Comparison of ENCODE assay signal across 22 mouse cellular contexts in genomic region chr6:22000881-22001280, GRCm38 (mm10). TPM values are rescaled to one million over a fixed set of nuclear protein-coding genes. Genes with fewer than 3 reads are reported as not detected.
A peak's percentile ranks its signal among the peaks of the same experiment; 100 is the strongest.
DNase-seq lines count a peak whose midpoint lies in the region; ATAC-seq and TF ChIP-seq lines count a peak whose summit lies in the region.
"Had no signal": no experiment of that assay in that cellular context is flagged by ENCODE, and none has a peak within 500 bp of the region (broad histone marks: within the 10 kb centered on the region; RNA-seq: fewer than 3 reads in every experiment).

No protein-coding gene starts in this region.

- no peak for ATAC-seq in kidney, embryonic 15.5 days (replicated peaks; ENCODE audit: low FRiP score)
- ATAC-seq in lung, postnatal 0 days = peak; percentile 55
- no peak for ATAC-seq in neural tube, embryonic 15.5 days (ENCODE audit: low FRiP score)
- ATAC-seq: activated CD4-positive, CD25-positive, alpha-beta regulatory T cell, adult 4 months; forebrain, embryonic 13.5 days; inflammation-experienced regulatory T-cells, adult 6 months; midbrain, embryonic 15.5 days had no signal

- peak overlapping the region; percentile 90 for H3K27ac ChIP-seq in kidney, embryonic 15.5 days
- H3K27ac ChIP-seq in lung, postnatal 0 days (ENCODE audit: low read length) = no peak overlapping the region
- H3K27ac ChIP-seq in limb, embryonic 10.5 days = peak overlapping the region; percentile 28; the same call in 1 of the 2 replicates
- no peak overlapping the region for H3K27ac ChIP-seq in neural tube, embryonic 15.5 days (replicated peaks)
- H3K27ac ChIP-seq: embryonic facial prominence, embryonic 13.5 days; forebrain, embryonic 13.5 days; heart, embryonic 13.5 days; hindbrain, embryonic 14.5 days; midbrain, embryonic 15.5 days; stomach, embryonic 15.5 days had no signal

- TF ChIP-seq EP300 in lung, postnatal 0 days (IDR thresholded peaks at IDR 0.05) = peak; percentile 77

- H3K27me3 ChIP-seq in kidney, embryonic 15.5 days = no peaks in the 10 kb centered on the region
- no peaks in the 10 kb centered on the region for H3K27me3 ChIP-seq in lung, postnatal 0 days (replicated peaks; ENCODE audit: insufficient read depth, low read length)
- no peaks in the 10 kb centered on the region for H3K27me3 ChIP-seq in limb, embryonic 10.5 days (ENCODE audit: low read depth, poor library complexity, severe bottlenecking)
- H3K27me3 ChIP-seq in neural tube, embryonic 15.5 days (replicated peaks) = no peaks in the 10 kb centered on the region
- H3K27me3 ChIP-seq: embryonic facial prominence, embryonic 13.5 days; heart, embryonic 13.5 days; stomach, embryonic 15.5 days had no signal

- H3K4me2 ChIP-seq in kidney, embryonic 15.5 days = 0 out of 2 replicates have a peak overlapping the region, but pooled peaks have one; percentile 3
- no peak overlapping the region for H3K4me2 ChIP-seq in lung, postnatal 0 days (replicated peaks; ENCODE audit: low read depth, low read length)
- no peak overlapping the region for H3K4me2 ChIP-seq in neural tube, embryonic 15.5 days
- H3K4me2 ChIP-seq: embryonic facial prominence, embryonic 13.5 days; forebrain, embryonic 13.5 days; heart, embryonic 13.5 days; hindbrain, embryonic 14.5 days; midbrain, embryonic 15.5 days; stomach, embryonic 15.5 days had no signal

- TF ChIP-seq CTCF in lung, postnatal 0 days (IDR thresholded peaks at IDR 0.05) = no peak
- TF ChIP-seq CTCF in lung, adult 2 months (IDR thresholded peaks at IDR 0.05; ENCODE audit: insufficient read depth, low read length) = no peak

- H3K36me3 ChIP-seq in kidney, embryonic 15.5 days = no peaks in the 10 kb centered on the region
- H3K36me3 ChIP-seq in lung, postnatal 0 days (ENCODE audit: insufficient read depth, low read length) = no peaks in the 10 kb centered on the region
- peaks cover 43% of the 10 kb centered on the region for H3K36me3 ChIP-seq in limb, embryonic 10.5 days
- H3K36me3 ChIP-seq in neural tube, embryonic 15.5 days = no peaks in the 10 kb centered on the region
- H3K36me3 ChIP-seq: embryonic facial prominence, embryonic 13.5 days; heart, embryonic 13.5 days; midbrain, embryonic 15.5 days; stomach, embryonic 15.5 days had no signal

- peaks cover 69% of the 10 kb centered on the region for H3K4me1 ChIP-seq in kidney, embryonic 15.5 days
- peaks cover 20% of the 10 kb centered on the region; the same call in 1 of the 2 replicates for H3K4me1 ChIP-seq in lung, postnatal 0 days (ENCODE audit: insufficient read depth, low read depth, low read length)
- peaks cover 7% of the 10 kb centered on the region for H3K4me1 ChIP-seq in lung, adult 2 months (ENCODE audit: control insufficient read depth, insufficient read depth, low read length)
- H3K4me1 ChIP-seq in limb, embryonic 10.5 days = peaks cover 78% of the 10 kb centered on the region
- H3K4me1 ChIP-seq in neural tube, embryonic 15.5 days = 0 out of 2 replicates have a peak, but pooled peaks cover 2% of the 10 kb centered on the region
- H3K4me1 ChIP-seq: forebrain, embryonic 13.5 days; midbrain, embryonic 15.5 days had no signal

- no peak overlapping the region for H3K9ac ChIP-seq in kidney, embryonic 15.5 days
- H3K9ac ChIP-seq in lung, postnatal 0 days (replicated peaks; ENCODE audit: low read depth) = no peak overlapping the region
- no peak overlapping the region for H3K9ac ChIP-seq in neural tube, embryonic 15.5 days (replicated peaks)
- H3K9ac ChIP-seq: embryonic facial prominence, embryonic 13.5 days; forebrain, embryonic 13.5 days; heart, embryonic 13.5 days; hindbrain, embryonic 14.5 days; midbrain, embryonic 15.5 days; stomach, embryonic 15.5 days had no signal

- H3K4me3 ChIP-seq in kidney, embryonic 15.5 days (replicated peaks) = no peak overlapping the region
- no peak overlapping the region for H3K4me3 ChIP-seq in lung, postnatal 0 days (ENCODE audit: low read depth, low read length)
- H3K4me3 ChIP-seq in lung, adult 2 months (replicated peaks; ENCODE audit: extremely low read depth, low read depth, low read length) = no peak overlapping the region
- no peak overlapping the region for H3K4me3 ChIP-seq in limb, embryonic 10.5 days
- no peak overlapping the region for H3K4me3 ChIP-seq in neural tube, embryonic 15.5 days (replicated peaks)
- H3K4me3 ChIP-seq: embryonic facial prominence, embryonic 13.5 days; erythroblast, embryonic 14.5 days; forebrain, embryonic 13.5 days; heart, embryonic 13.5 days; midbrain, embryonic 15.5 days; stomach, embryonic 15.5 days had no signal

- no peaks in the 10 kb centered on the region for H3K9me3 ChIP-seq in kidney, embryonic 15.5 days (replicated peaks)
- no peaks in the 10 kb centered on the region for H3K9me3 ChIP-seq in lung, postnatal 0 days (ENCODE audit: low read length)
- H3K9me3 ChIP-seq in limb, embryonic 10.5 days (replicated peaks) = no peaks in the 10 kb centered on the region
- H3K9me3 ChIP-seq in neural tube, embryonic 15.5 days (replicated peaks) = no peaks in the 10 kb centered on the region
- H3K9me3 ChIP-seq: embryonic facial prominence, embryonic 13.5 days; forebrain, embryonic 13.5 days; heart, embryonic 13.5 days; midbrain, embryonic 15.5 days; stomach, embryonic 15.5 days had no signal

- no peak for TF ChIP-seq POLR2A in lung, adult 2 months (IDR thresholded peaks at IDR 0.05; ENCODE audit: borderline replicate concordance, extremely low read depth, low read depth, low read length)

- WGBS in kidney, embryonic 15.5 days = 64% methylated on average over 3 of the region's 3 CpGs
- WGBS in lung, postnatal 0 days = 48% methylated on average over 3 of the region's 3 CpGs
- WGBS in lung, adult 2 months = 51% methylated on average over 3 of the region's 3 CpGs
- 94% methylated on average over 3 of the region's 3 CpGs for WGBS in limb, embryonic 10.5 days
- WGBS in neural tube, embryonic 15.5 days = 87% methylated on average over 3 of the region's 3 CpGs

- DNase-seq in kidney, postnatal 10 days = no peak
- DNase-seq in lung, postnatal 0 days (ENCODE audit: low spot score) = peak; percentile 27
- no peak for DNase-seq in lung, adult 2 months
- no peak for DNase-seq in limb, embryonic 10.5 days (ENCODE audit: low spot score)
- DNase-seq in frontal cortex, postnatal 14 days (ENCODE audit: low spot score in 2 of 2) = no peak
- DNase-seq: cerebellum, adult 2 months; cerebellum, postnatal 25 days; left cerebral cortex, postnatal 4 days; right cerebral cortex, adult 18-20 months; right cerebral cortex, postnatal 4 days; thymus, postnatal 25 days had no signal

RNA-seq across cellular contexts. Expression of gene Cped1, which starts 15.2 kb away (rescaled TPM):
- polyA plus RNA-seq in kidney, embryonic 15.5 days (2015; fragmentation: Nextera tagmentation; extraction: Ambion mirVana) = 41.8 and 43.9 TPM in 2 replicates
- polyA plus RNA-seq in lung, postnatal 0 days (2015; fragmentation: Nextera tagmentation; extraction: Ambion mirVana) = 25.0 and 29.4 TPM in 2 replicates
- polyA plus RNA-seq in lung, adult 2 months (2012; rRNA removed) = 23.2 and 29.4 TPM in 2 replicates
- 58.8 and 63.8 TPM in 2 replicates for polyA plus RNA-seq in limb, embryonic 10.5 days (2016; fragmentation: Nextera tagmentation; extraction: Ambion mirVana)
- polyA plus RNA-seq in neural tube, embryonic 15.5 days (2015; fragmentation: Nextera tagmentation; extraction: Ambion mirVana) = 2.7 and 3.6 TPM in 2 replicates

RNA-seq across cellular contexts. Expression of gene Ing3, which starts 51.5 kb away (rescaled TPM):
- 64.5 and 72.0 TPM in 2 replicates for polyA plus RNA-seq in kidney, embryonic 15.5 days (2015; fragmentation: Nextera tagmentation; extraction: Ambion mirVana)
- polyA plus RNA-seq in lung, postnatal 0 days (2015; fragmentation: Nextera tagmentation; extraction: Ambion mirVana) = 43.7 and 46.7 TPM in 2 replicates
- polyA plus RNA-seq in lung, adult 2 months (2012; rRNA removed) = 6.5 and 7.5 TPM in 2 replicates
- polyA plus RNA-seq in limb, embryonic 10.5 days (2016; fragmentation: Nextera tagmentation; extraction: Ambion mirVana) = 52.2 and 57.8 TPM in 2 replicates
- 38.7 and 45.5 TPM in 2 replicates for polyA plus RNA-seq in neural tube, embryonic 15.5 days (2015; fragmentation: Nextera tagmentation; extraction: Ambion mirVana)

Comparison
In these comparisons a context has a peak if more than half of its experiments do, and no peak if none do; other contexts are left out.
1. H3K27ac ChIP-seq: peak in kidney, embryonic 15.5 days (single experiment) and limb, embryonic 10.5 days (single experiment); none in lung, postnatal 0 days (single experiment) and neural tube, embryonic 15.5 days (single experiment).